Mouse (Mus musculus): Measurements from ENCODE around the gene Tbck.

DNA sequence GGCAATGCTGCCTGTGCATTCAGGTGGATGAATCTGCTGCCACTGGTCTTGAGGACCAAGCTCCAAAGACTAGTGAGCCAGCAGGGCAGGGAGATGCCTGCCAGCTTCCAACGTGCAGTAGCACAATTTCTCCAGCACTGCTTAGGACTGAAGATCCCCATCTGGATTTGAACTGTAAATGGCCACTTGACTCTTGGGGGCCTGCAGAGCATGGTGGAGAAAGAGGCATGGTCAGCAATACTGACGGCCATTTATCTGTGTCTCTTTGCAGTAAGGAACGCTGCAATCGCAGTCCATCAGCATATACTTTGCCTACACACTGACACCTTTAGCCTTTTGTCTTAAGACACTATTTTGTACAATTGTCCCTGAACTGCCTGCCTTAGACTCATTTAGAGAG lies 153.2 kb downstream of the Tbck start:
- TF ChIP-seq POLR2A (IDR thresholded peaks at IDR 0.05; ENCODE audit: insufficient read depth, low read depth, low read length) (no peak), CTCF (IDR thresholded peaks at IDR 0.05) (no peak), EP300 (IDR thresholded peaks at IDR 0.05; ENCODE audit: insufficient read depth, low read depth, low read length) (no peak)

Data from heart, adult 2 months (tissue).